Mouse (Mus musculus) myocyte (in vitro differentiated cells): ENCODE data around the gene Traf3. TPM values are rescaled to one million over a fixed set of nuclear protein-coding genes. Genes with fewer than 3 reads are reported as not detected.

Experiments
- H3K27me3 ChIP-seq: one replicate; pipeline ENCODE4 v1.6.1; 2011; ENCODE audit not compliant: control insufficient read depth, insufficient read depth, insufficient read length
- H3K36me3 ChIP-seq: one replicate; pipeline ENCODE4 v1.6.1; 2011; ENCODE audit not compliant: control insufficient read depth, insufficient read depth
- H3K4me2 ChIP-seq: one replicate; pipeline ENCODE4 v1.6.1; 2011; ENCODE audit warnings: low read depth, control low read depth
- H3K4me3 ChIP-seq: one replicate; pipeline ENCODE4 v1.5.1; 2011; ENCODE audit warnings: mild to moderate bottlenecking, control low read depth, moderate library complexity
- H3K79me2 ChIP-seq: one replicate; pipeline ENCODE4 v1.6.1; 2011; ENCODE audit not compliant: control insufficient read depth, insufficient read depth
- H3ac ChIP-seq: one replicate; pipeline ENCODE4 v1.6.1; 2011; ENCODE audit not compliant: control insufficient read depth, insufficient read length
- CEBPB ChIP-seq: IDR thresholded peaks from 2 replicates; pipeline ENCODE4 v1.6.1; 2011; ENCODE audit warnings: mild to moderate bottlenecking, moderate library complexity; ENCODE audit not compliant: poor library complexity, insufficient read depth, severe bottlenecking
- E2F4 ChIP-seq: IDR thresholded peaks from one replicate; pipeline ENCODE4 v1.6.1; 2011; ENCODE audit warnings: mild to moderate bottlenecking, control low read depth, moderate library complexity; ENCODE audit not compliant: insufficient read depth
- MAX ChIP-seq: IDR thresholded peaks from one replicate; pipeline ENCODE4 v1.6.1; 2011; ENCODE audit warnings: low read depth, mild to moderate bottlenecking, control low read depth
- MYOD1 ChIP-seq, 3 experiments: IDR thresholded peaks; one replicate each; pipeline ENCODE4 v1.6.1; 2011; ENCODE audit warnings: control low read depth in 2 of 3, low read depth in 2 of 3, mild to moderate bottlenecking in 2 of 3, moderate library complexity in 1 of 3; ENCODE audit not compliant: insufficient read length in 2 of 3, control insufficient read depth in 1 of 3
- MYOG ChIP-seq, 3 experiments: IDR thresholded peaks; one replicate each; pipeline ENCODE4 v1.6.1; 2011; ENCODE audit warnings: control low read depth in 2 of 3, low read depth in 2 of 3, mild to moderate bottlenecking in 2 of 3; ENCODE audit not compliant: insufficient read length in 2 of 3, control insufficient read depth in 1 of 3, insufficient read depth in 1 of 3
- POLR2A ChIP-seq: IDR thresholded peaks from one replicate; pipeline ENCODE4 v1.6.1; 2011; ENCODE audit warnings: low read depth, mild to moderate bottlenecking, control low read depth, moderate library complexity; ENCODE audit not compliant: insufficient read length
- POLR2AphosphoS2 ChIP-seq: IDR thresholded peaks from one replicate; pipeline ENCODE4 v1.6.1; 2011; ENCODE audit warnings: low read depth, control low read depth; ENCODE audit not compliant: insufficient read length
- REST ChIP-seq: IDR thresholded peaks from one replicate; pipeline ENCODE4 v1.6.1; 2011; ENCODE audit warnings: mild to moderate bottlenecking, control low read depth, moderate library complexity; ENCODE audit not compliant: insufficient read depth, insufficient read length
- SRF ChIP-seq: IDR thresholded peaks from one replicate; pipeline ENCODE4 v1.6.1; 2011; ENCODE audit warnings: low read depth; ENCODE audit not compliant: control insufficient read depth, insufficient read length
- TCF12 ChIP-seq: IDR thresholded peaks from one replicate; pipeline ENCODE4 v1.6.1; 2011; ENCODE audit warnings: mild to moderate bottlenecking, control low read depth; ENCODE audit not compliant: poor library complexity, insufficient read depth, severe bottlenecking
- TCF3 ChIP-seq: IDR thresholded peaks from one replicate; pipeline ENCODE4 v1.6.1; 2011; ENCODE audit warnings: low read depth, control low read depth; ENCODE audit not compliant: insufficient read length
- USF1 ChIP-seq: IDR thresholded peaks from one replicate; pipeline ENCODE4 v1.6.1; 2011; ENCODE audit warnings: low read depth, mild to moderate bottlenecking, control low read depth, moderate library complexity
- polyA plus RNA-seq: library from polyadenylated mRNA; unstranded; fragments of >200 nt; fragmentation: generic; extraction: Trizol; gene quantifications from one replicate; pipeline ENCODE4 v1.2.1, GENCODE M21; 2012; ENCODE audit warnings: missing spikeins

The Traf3 gene
- polyA plus RNA-seq, 1 experiment, result 8.7 TPM

DNA sequence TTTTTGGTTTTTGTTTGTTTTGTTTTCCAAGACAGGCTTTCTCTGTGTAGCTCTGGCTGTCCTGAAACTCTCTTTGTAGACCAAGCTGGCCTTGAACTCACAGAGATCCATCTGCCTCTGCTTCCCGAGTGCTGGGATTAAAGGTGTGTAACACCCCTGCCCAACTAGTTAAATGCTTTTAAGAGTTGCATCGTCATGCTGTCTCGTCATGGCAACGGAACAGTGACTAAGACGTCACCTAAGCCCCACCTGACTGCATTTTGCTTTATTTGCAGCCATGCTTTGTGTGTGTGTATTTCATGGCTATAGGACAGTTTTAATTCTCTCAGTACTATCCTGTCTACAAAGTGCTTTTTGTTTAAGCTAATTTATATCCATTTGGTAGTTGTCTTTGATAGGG is 45.6 kb downstream of the Traf3 start:
- no peak overlapping the region for H3K4me3 ChIP-seq
- TF ChIP-seq TCF12 (no peak), TCF3 (no peak), E2F4 (no peak), MYOD1 (IDR thresholded peaks at IDR 0.05; ENCODE audit: control insufficient read depth in 1 of 3, insufficient read length in 2 of 3, low read depth in 2 of 3) (no peak), REST (no peak), MYOG (IDR thresholded peaks at IDR 0.05; ENCODE audit: control insufficient read depth in 1 of 3, insufficient read depth in 1 of 3, insufficient read length in 2 of 3, low read depth in 2 of 3) (no peak), SRF (no peak), USF1 (no peak), CEBPB (no peak), POLR2AphosphoS2 (no peak), POLR2A (no peak), MAX (no peak)
- H3ac ChIP-seq, result no peak overlapping the region
- H3K4me2 ChIP-seq, result no peak overlapping the region
- peaks cover 5% of the 10 kb centered on the region for H3K79me2 ChIP-seq
- H3K36me3 ChIP-seq, result no peaks in the 10 kb centered on the region
- H3K27me3 ChIP-seq, result no peaks in the 10 kb centered on the region

DNA sequence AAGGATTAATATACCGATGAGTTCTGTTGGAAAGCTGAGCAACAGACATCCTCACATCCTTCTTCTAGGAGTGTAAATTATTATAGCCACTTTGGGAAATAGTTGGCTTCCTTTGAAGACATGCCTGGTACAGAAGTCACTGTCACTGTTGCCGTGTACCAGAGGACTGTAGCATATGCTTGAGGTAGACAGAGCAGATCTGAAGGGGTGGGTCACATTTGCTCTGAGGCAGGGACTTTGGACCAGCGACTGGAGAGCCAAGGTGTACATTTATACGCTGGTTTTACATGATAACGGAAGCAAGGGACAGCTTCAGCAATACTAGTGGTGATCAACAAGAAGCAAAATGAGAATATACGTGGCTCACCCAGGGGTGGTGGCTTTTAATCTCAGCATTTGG is 52.7 kb downstream of the Traf3 start:
- H3K4me3 ChIP-seq, result no peak overlapping the region
- peaks cover 11% of the 10 kb centered on the region for H3K79me2 ChIP-seq
- H3K27me3 ChIP-seq, result no peaks in the 10 kb centered on the region
- H3K36me3 ChIP-seq, result peaks cover 8% of the 10 kb centered on the region
- no peak overlapping the region for H3K4me2 ChIP-seq
- H3ac ChIP-seq, result no peak overlapping the region
- TF ChIP-seq POLR2A, result no peak
- no peak for TF ChIP-seq MYOG (IDR thresholded peaks at IDR 0.05; ENCODE audit: control insufficient read depth in 1 of 3, insufficient read depth in 1 of 3, insufficient read length in 2 of 3, low read depth in 2 of 3)
- no peak for TF ChIP-seq REST
- no peak for TF ChIP-seq CEBPB
- no peak for TF ChIP-seq SRF
- no peak for TF ChIP-seq MYOD1 (IDR thresholded peaks at IDR 0.05; ENCODE audit: control insufficient read depth in 1 of 3, insufficient read length in 2 of 3, low read depth in 2 of 3)

DNA sequence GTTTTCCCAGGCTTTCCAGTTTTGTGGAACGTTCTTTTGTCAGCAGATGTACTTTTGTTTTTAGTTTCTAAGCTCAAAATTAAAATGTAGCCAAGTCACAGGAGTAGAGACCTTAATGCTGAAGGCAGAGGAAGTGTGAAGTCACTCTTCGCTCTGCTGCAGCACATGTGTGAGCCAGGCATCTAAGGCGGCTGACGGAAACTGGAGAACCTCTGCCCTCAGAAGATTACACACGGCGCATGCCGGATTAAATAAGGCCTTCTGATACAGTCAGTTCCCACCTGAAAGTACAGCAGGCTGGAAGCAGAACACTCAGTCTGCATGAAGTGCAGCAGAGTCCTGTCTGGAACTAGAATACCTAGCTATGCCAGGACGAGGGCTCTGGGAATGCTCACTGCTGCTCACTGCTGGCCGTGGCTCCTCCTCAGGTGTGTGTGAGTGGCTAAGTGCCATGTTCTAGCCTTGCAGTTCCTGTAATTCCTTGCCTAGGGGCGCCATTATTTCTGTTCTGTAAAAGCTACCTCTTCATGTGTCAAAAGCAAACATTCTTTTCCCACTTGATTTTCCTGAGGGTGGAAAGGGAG is 59.1 kb downstream of the Traf3 start:
- Histone ChIP-seq H3K36me3 (peaks cover 8% of the 10 kb centered on the region), H3K79me2 (no peaks in the 10 kb centered on the region), H3ac (no peak overlapping the region), H3K27me3 (no peaks in the 10 kb centered on the region), H3K4me3 (no peak overlapping the region), H3K4me2 (no peak overlapping the region)
- TF ChIP-seq E2F4 (no peak), TCF3 (no peak), MAX (no peak), MYOG (IDR thresholded peaks at IDR 0.05; ENCODE audit: control insufficient read depth in 1 of 3, insufficient read depth in 1 of 3, insufficient read length in 2 of 3, low read depth in 2 of 3) (no peak), MYOD1 (IDR thresholded peaks at IDR 0.05; ENCODE audit: control insufficient read depth in 1 of 3, insufficient read length in 2 of 3, low read depth in 2 of 3) (no peak), POLR2AphosphoS2 (no peak), REST (no peak), CEBPB (no peak), TCF12 (no peak), POLR2A (no peak), SRF (no peak), USF1 (no peak)

DNA sequence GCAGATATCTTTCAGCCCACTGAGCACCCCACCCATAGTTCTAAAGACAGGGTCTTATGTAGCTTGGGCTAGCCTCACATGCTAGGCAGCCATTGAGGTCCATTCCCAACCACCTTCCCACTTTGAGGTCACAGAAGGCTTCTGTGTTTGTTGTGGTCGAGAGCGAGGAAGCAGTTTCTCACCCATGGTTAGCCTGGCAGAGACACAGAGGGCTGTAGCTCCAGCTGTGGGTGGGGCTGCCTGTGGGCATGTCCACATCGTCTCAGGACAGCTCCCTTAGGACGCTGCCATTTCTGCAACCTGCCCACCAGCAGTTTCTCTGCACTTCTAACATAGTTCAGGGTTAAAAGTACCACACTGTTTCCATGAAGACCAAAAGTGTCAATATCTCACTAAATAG is 61.2 kb downstream of the Traf3 start:
- Histone ChIP-seq H3K79me2 (peaks cover 6% of the 10 kb centered on the region), H3K36me3 (no peaks in the 10 kb centered on the region), H3ac (no peak overlapping the region), H3K27me3 (no peaks in the 10 kb centered on the region), H3K4me3 (no peak overlapping the region), H3K4me2 (no peak overlapping the region)
- TF ChIP-seq MYOD1 (IDR thresholded peaks at IDR 0.05; ENCODE audit: control insufficient read depth in 1 of 3, insufficient read length in 2 of 3, low read depth in 2 of 3), result no peak
- TF ChIP-seq POLR2A, result no peak
- TF ChIP-seq E2F4, result no peak
- TF ChIP-seq TCF12, result no peak
- TF ChIP-seq SRF, result no peak
- TF ChIP-seq CEBPB, result no peak
- no peak for TF ChIP-seq REST
- no peak for TF ChIP-seq POLR2AphosphoS2
- TF ChIP-seq MYOG (IDR thresholded peaks at IDR 0.05; ENCODE audit: control insufficient read depth in 1 of 3, insufficient read depth in 1 of 3, insufficient read length in 2 of 3, low read depth in 2 of 3), result no peak
- TF ChIP-seq MAX, result no peak
- no peak for TF ChIP-seq TCF3
- TF ChIP-seq USF1, result no peak

DNA sequence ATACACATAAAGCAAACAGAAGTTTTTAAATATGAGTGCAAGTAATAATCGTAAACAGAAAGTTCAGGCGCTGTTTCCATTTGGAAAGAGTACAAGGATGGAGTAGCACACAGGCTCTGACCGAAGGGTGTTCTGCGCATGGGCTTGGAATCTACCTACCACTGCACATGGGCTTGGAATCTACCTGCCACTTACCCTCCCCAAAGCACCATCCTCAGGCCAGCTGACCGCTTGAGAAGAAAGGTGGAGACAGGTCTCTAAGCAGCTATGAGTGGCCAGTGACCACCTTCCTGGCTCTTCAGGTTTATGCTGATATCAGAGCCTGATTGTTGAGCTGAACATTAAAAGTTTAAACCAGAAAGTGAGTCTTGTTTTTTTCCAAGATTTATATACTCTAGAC is 62.3 kb downstream of the Traf3 start:
- TF ChIP-seq CEBPB, result no peak
- TF ChIP-seq SRF, result no peak
- TF ChIP-seq REST, result no peak
- no peak for TF ChIP-seq POLR2A
- no peak for TF ChIP-seq MYOG (IDR thresholded peaks at IDR 0.05; ENCODE audit: control insufficient read depth in 1 of 3, insufficient read depth in 1 of 3, insufficient read length in 2 of 3, low read depth in 2 of 3)
- TF ChIP-seq E2F4, result no peak
- Histone ChIP-seq H3K79me2 (peaks cover 6% of the 10 kb centered on the region), H3K4me2 (no peak overlapping the region), H3K27me3 (no peaks in the 10 kb centered on the region), H3ac (no peak overlapping the region), H3K4me3 (no peak overlapping the region), H3K36me3 (no peaks in the 10 kb centered on the region)
